Mouse (Mus musculus): ENCODE measurements around the gene Tex13a. TPM values are rescaled to one million over a fixed set of nuclear protein-coding genes. Genes with fewer than 3 reads are reported as not detected.

Tex13a gene
- polyA plus RNA-seq (2015; fragmentation: Nextera tagmentation; extraction: Ambion mirVana), result not detected in 2 replicates

DNA sequence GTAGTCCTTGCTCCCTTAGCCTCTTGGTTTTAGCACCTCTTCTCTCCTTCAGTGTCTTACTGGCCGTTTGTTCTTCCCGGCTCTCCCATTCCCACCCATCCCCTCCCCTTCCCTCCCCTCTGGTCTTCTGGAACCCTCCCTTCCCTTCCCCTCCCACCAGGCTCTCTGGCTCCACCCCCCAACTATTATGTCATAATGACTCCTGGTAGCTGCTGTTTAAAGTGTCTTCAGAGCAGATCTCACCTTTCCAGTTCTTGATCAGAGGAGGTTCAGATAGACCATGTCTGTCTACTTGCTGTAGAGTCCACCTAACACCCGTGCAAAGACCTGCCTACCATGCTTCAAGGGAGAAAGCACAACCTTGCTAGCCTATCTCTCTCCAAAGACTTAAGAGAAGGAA, at the start of gene Tex13a:
Gene Tex13a, minus strand, starts transcription at position 101 of the 400 bp plus-strand sequence.
- H3K9ac ChIP-seq (ENCODE audit: low read depth, low read length), result no peak within 1 kb of the TSS
- H3K4me2 ChIP-seq (ENCODE audit: low read depth, low read length), result no peak within 1 kb of the TSS
- ATAC-seq (ENCODE audit: low read depth), result no peak
- no peaks in the 10 kb centered on the region for H3K27me3 ChIP-seq (ENCODE audit: control insufficient read depth, insufficient read depth, low read depth, low read length)
- H3K27ac ChIP-seq (ENCODE audit: low read length), result no peak within 1 kb of the TSS
- H3K4me3 ChIP-seq (ENCODE audit: low read depth, low read length), result no peak within 1 kb of the TSS
- H3K36me3 ChIP-seq (ENCODE audit: control insufficient read depth, insufficient read depth), result no peaks in the 10 kb centered on the region
- H3K9me3 ChIP-seq (replicated peaks; ENCODE audit: control insufficient read depth, low read length), result no peaks in the 10 kb centered on the region
- no peaks in the 10 kb centered on the region for H3K4me1 ChIP-seq (ENCODE audit: control insufficient read depth, low read depth, low read length)
- WGBS (ENCODE audit: insufficient replicate concordance), result 63% methylated on average over 3 of the region's 3 CpGs

GRCm38 (mm10) chrX:138234626-138235025, 25.2 kb upstream of the Tex13a start:
- no peaks in the 10 kb centered on the region for H3K36me3 ChIP-seq (ENCODE audit: control insufficient read depth, insufficient read depth)
- H3K27ac ChIP-seq (ENCODE audit: low read length), result no peak overlapping the region
- no peak overlapping the region for H3K9ac ChIP-seq (ENCODE audit: low read depth, low read length)
- no peak overlapping the region for H3K4me3 ChIP-seq (ENCODE audit: low read depth, low read length)
- H3K4me1 ChIP-seq (ENCODE audit: control insufficient read depth, low read depth, low read length), result no peaks in the 10 kb centered on the region
- ATAC-seq (ENCODE audit: low read depth), result no peak
- H3K4me2 ChIP-seq (ENCODE audit: low read depth, low read length), result no peak overlapping the region
- H3K9me3 ChIP-seq (replicated peaks; ENCODE audit: control insufficient read depth, low read length), result no peaks in the 10 kb centered on the region
- WGBS (ENCODE audit: insufficient replicate concordance), result 51% methylated on average over 4 of the region's 4 CpGs
- H3K27me3 ChIP-seq (ENCODE audit: control insufficient read depth, insufficient read depth, low read depth, low read length), result no peaks in the 10 kb centered on the region

- Histone ChIP-seq H3K4me2 (ENCODE audit: low read depth, low read length) (no peak overlapping the region), H3K9me3 (replicated peaks; ENCODE audit: control insufficient read depth, low read length) (no peaks in the 10 kb centered on the region), H3K27ac (ENCODE audit: low read length) (no peak overlapping the region), H3K4me1 (ENCODE audit: control insufficient read depth, low read depth, low read length) (no peaks in the 10 kb centered on the region), H3K9ac (ENCODE audit: low read depth, low read length) (no peak overlapping the region), H3K36me3 (ENCODE audit: control insufficient read depth, insufficient read depth) (no peaks in the 10 kb centered on the region), H3K4me3 (ENCODE audit: low read depth, low read length) (no peak overlapping the region), H3K27me3 (ENCODE audit: control insufficient read depth, insufficient read depth, low read depth, low read length) (no peaks in the 10 kb centered on the region)
- ATAC-seq (ENCODE audit: low read depth), result no peak
- WGBS (ENCODE audit: insufficient replicate concordance), result 10% methylated on average over 3 of the region's 3 CpGs
Observed at GRCm38 (mm10) chrX:138170146-138170545, 39.2 kb downstream of the Tex13a start.
